Mouse (Mus musculus) frontal cortex, postnatal 36 days (tissue): ENCODE measurements at regions not wholly inside any gene's neighbourhood (a gene's known extent, or its start where the extent isn't known, plus 50 kb on each side); places are given as distances from the start of the nearest gene placed in this dataset.
A peak's percentile ranks its signal among the peaks of the same experiment; 100 is the strongest.

ENCODE experiments used
- DNase-seq, 2 experiments: peaks; one replicate each; pipeline ENCODE4 v3.0.0; 2022; ENCODE audit warnings: low spot score in 2 of 2

DNA sequence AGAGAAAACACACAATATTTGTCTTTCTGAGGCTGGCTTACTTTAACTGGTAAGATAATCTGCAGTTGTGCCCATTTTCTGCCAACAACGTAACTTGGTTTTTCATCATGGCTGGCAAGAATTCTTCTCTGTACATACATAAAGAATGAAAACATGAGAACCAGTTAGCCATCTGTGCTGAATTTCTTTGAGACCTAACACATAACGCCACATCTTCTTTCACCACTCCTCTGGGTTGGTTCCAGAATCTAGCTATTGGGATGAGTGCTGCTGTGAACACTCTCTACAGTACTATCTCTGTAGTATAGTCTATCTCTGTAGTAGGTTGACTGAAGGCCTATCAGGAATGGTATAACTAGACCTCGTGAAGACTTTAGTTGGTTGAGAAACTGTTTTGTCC lies 132.1 kb downstream of the 1700020N01Rik start:
- DNase-seq, result peak in 1 of 2 experiments; percentile 20

- no peak for DNase-seq
These were observed 141.7 kb upstream of the Sgk1 start for GRCm38 (mm10) chr10:21740256-21740655.

DNA sequence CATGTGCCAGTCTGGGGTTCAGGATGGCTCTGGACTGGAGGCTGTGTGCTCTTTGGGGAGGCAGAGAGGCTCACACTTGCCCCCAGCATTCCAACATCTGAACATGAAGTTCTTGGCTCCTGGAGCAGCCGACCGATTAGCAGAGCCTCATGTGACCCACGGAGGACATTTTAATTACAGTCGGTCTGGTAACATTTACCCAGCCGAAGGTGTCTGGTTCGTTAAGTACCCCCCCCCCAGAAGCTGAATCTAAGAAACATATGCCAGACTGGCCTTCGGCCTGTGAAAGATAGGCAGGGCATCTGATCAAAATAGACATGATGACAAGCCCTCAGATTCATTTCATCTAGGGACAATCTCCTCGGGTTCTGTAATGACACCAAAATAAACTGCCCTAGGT lies 140.4 kb upstream of the Sgk1 start:
- no peak for DNase-seq

DNA sequence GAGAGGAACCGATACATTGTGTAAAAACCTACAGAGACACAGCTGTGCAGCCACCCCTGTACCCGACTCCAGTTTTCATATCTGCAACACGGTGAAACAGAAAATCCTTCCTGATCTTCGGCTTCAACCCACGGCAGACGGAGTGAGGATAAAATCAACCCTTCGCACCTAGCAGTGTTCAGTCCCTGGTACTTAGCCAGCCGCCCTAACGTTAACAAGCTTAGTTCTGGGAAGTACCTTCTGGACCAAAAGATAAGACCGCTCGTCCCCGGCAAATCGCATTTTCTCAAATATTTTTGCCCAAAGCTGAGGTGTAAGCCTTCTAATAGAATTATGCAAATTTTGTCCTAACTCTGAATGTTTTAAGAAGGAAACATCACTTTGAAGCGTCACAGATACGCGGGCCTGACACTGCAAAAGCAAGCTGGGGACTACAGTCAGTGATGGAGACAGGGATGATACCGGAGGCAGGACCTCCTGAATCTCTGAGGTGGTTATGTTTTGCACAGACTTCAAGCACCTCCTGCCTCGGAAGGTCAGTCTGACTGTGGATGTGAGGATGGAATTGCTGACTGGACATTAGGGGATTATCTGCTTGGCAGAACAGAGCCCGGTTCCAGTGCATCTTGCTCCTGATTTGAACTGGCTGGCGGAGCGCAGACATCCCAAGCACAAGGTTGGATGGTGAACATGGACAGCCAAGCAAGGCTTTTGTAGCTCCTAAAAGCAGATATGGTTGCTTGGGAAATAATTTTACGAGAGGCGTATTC lies 139.8 kb upstream of the Sgk1 start:
- peak in 1 of 2 experiments; percentile 30 for DNase-seq

DNA sequence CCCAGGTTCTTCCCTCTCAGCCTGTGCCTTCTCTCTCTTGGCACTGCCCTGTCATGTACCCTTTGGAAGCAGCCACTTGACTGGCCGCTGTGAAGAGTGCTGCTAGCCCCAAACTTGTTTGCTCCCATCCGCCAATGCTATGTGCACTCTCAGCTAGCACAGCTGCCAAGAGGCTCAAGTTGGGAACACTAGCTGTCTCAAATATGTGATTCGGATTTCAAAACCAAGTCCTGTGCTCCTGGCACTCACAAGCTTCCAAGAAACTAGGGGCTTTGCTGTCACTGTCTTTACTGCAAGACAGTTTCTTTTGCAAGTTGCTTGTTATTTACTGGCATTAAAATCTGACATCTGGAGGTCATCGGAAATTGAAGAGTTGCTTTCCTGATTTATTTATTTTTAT lies 138.6 kb upstream of the Sgk1 start:
- DNase-seq, result no peak

- no peak for DNase-seq
These were observed 137.5 kb upstream of the Sgk1 start for GRCm38 (mm10) chr10:21744341-21744955.

DNA sequence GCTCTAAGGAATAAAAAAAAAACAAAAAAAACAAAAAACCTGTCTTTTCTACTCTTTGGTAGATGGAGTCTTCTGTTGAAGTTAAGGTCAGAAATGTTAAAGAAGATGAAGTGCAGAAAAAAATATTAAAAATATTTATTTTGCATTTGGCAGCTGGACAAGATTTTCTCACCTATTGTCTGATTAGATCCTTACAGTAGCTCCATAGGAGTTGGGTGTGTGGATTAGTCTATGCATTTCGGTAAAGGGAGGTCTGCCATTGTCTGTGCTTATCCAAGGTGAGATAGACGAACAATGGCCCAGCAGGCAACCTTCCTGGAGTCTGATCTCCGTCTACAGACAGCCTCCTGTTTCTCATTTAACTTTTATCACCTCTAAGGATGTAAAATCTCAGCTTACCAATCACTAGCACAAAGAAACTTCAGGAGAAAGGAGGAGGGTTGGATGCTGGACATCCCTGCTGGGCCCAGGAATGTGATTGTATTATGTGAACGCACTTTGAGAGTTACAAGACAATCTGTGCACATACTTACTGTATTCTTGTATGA lies 136.0 kb upstream of the Sgk1 start:
- no peak for DNase-seq

GRCm38 (mm10) chr10:21746713-21747112 lies 135.3 kb upstream of the Sgk1 start:
- DNase-seq, result no peak

- DNase-seq, result no peak
These were observed 130.7 kb upstream of the Sgk1 start for GRCm38 (mm10) chr10:21751326-21751725.

DNA sequence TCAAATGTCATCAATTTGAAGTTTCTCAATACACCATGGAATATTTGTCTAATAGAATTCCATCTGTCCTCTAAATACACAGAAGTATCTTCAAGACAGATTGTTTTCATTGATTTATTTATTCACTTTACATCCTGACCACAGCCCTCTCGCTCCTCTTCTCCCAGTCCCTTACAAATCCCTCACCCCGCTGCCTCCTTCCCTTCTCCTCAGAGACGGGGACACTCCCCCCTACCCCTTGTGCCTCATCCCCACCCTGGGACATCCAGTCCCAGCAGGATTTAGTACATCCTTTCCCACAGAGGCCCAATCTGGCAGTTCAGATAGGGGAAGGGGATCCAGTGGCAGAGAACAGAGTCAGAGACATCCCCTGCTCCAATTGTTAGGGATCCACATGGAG lies 129.6 kb upstream of the Sgk1 start:
- no peak for DNase-seq

GRCm38 (mm10) chr10:21754763-21755548 lies 127.0 kb upstream of the Sgk1 start:
- DNase-seq, result no peak

DNA sequence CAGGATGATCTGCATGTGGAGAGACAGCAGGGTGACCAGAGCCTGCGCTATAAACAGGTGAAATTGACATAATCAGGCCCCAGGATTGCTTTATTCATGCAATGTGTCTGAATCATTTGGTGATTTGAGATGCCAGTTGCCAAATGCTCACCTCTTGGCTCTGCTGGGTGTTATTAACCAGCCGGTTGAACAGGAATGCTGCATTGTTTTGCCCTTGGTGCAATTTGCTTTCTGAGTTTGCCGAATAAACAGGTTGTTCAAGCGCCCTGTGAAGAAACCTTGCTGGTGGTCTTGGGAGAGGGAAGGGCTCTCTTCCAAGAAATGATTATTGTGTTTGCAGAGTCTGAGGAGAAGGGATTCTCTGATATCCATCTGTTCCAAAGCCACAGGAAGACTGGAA lies 126.3 kb upstream of the Sgk1 start:
- DNase-seq, result no peak

DNA sequence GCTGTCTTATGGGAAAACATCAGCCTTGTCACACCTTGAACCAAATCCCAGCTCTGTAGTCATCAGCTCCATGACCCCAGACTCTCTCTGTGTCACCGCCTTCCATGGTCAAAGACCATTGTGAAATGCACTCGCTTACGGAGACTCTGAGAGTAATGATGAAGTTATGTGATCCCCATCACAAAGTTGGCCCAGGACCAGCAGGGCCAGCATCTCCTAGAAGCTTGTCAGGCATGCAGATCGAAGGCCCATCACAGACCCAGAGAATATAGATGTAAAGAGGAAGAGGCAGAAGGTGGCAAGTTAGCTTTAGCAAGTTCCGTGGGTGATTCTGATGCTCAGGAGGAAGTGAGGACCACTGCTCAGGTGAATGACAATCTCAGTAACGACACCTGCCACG lies 125.2 kb upstream of the Sgk1 start:
- DNase-seq, result no peak

GRCm38 (mm10) chr10:21758122-21758521 lies 123.9 kb upstream of the Sgk1 start:
- DNase-seq, result no peak

DNA sequence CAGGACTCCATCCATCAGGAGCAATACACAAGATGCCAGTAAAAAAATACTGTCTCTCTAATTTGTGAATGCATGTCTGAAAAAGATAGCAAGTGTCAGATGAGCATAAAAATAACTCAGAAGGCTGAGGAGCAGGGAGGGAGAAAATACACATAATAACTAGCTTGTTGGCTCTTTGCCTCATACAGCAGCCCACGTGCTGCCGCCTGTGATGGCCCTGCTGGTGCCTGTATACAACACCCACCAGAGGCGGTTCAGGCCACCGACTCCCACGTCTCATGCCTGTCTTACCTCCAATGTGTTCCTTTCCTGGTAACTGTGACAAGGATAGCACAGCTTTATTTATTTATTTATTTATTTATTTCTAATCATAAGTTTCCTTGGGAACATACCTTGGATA lies 119.5 kb upstream of the Sgk1 start:
- DNase-seq, result peak in 1 of 2 experiments; percentile 81

- peak in 1 of 2 experiments; percentile 68 for DNase-seq
These were observed 118.7 kb upstream of the Sgk1 start for GRCm38 (mm10) chr10:21763017-21763964.

- peak in 1 of 2 experiments; percentile 31 for DNase-seq
These were observed 117.9 kb upstream of the Sgk1 start for GRCm38 (mm10) chr10:21764090-21764489.

DNA sequence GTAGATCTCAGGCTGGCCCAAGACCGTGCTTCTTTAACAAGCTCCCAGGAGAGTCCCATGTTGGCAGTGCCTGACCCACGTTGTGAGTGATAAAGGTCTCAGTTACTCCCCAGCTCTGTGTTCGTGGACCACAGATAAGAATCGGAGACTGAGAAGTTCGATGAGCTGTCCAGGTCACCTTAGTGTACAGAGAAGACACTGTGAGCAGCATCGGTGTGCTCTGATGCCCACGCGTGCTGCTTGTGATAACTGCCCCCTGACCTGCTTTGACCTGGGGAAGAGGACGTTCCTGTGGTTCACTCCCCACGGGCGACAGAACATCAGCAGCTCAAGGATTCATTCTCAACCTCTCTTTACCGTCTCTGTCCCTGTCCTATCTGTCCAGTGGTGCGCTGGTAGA lies 117.1 kb upstream of the Sgk1 start:
- DNase-seq, result no peak

GRCm38 (mm10) chr10:21773548-21773947 lies 108.4 kb upstream of the Sgk1 start:
- DNase-seq, result no peak

DNA sequence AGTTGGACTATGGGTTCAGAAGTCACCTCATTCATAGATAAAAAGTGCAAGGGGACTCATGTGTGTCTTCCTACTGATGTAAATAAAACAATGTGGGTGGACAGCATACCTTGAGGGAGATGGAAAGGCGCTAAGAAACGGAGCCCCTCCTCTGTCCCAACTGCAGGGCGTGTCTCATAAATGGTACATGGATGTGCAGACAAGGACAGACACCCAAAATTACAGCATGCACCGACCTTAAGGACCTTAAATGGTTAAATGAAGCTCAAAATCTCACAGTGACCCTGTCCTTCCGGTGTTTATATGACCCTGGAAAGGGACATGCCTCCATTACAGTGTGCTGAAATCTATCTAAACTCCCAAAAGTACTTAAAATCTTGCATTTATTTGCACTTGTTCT lies 106.5 kb upstream of the Sgk1 start:
- DNase-seq, result no peak
